In genomic region chr8:77169320-77169719, GRCm38 (mm10) we compare ENCODE assay signal across 28 mouse cellular contexts.
DNase-seq lines count a peak whose midpoint lies in the region; ATAC-seq and TF ChIP-seq lines count a peak whose summit lies in the region.
"Had no signal": no experiment of that assay in that cellular context is flagged by ENCODE, and none has a peak within 500 bp of the region (broad histone marks: within the 10 kb centered on the region; RNA-seq: fewer than 3 reads in every experiment).

No protein-coding gene starts in this region.

- no peak overlapping the region for H3K4me2 ChIP-seq in hindbrain, embryonic 14.5 days (replicated peaks)
- H3K4me2 ChIP-seq in hindbrain, embryonic 11.5 days (replicated peaks; ENCODE audit: low read depth, low read length), result no peak overlapping the region
- no peak overlapping the region for H3K4me2 ChIP-seq in kidney, postnatal 0 days (ENCODE audit: low read length)
- no peak overlapping the region for H3K4me2 ChIP-seq in intestine, embryonic 16.5 days (ENCODE audit: low read depth, low read length)
- no peak overlapping the region for H3K4me2 ChIP-seq in stomach, embryonic 16.5 days (ENCODE audit: low read depth, low read length)
- H3K4me2 ChIP-seq: embryonic facial prominence, embryonic 15.5 days; forebrain, embryonic 13.5 days; heart, embryonic 13.5 days; limb, embryonic 15.5 days; liver, embryonic 13.5 days had no signal

- no peaks in the 10 kb centered on the region for H3K9me3 ChIP-seq in hindbrain, embryonic 14.5 days (ENCODE audit: control insufficient read depth, low read length)
- H3K9me3 ChIP-seq in hindbrain, embryonic 11.5 days (ENCODE audit: control insufficient read depth, low read length), result no peaks in the 10 kb centered on the region
- H3K9me3 ChIP-seq in kidney, postnatal 0 days (replicated peaks; ENCODE audit: low read length), result no peaks in the 10 kb centered on the region
- H3K9me3 ChIP-seq in intestine, embryonic 16.5 days (ENCODE audit: control insufficient read depth, low read length), result no peaks in the 10 kb centered on the region
- no peaks in the 10 kb centered on the region for H3K9me3 ChIP-seq in stomach, embryonic 16.5 days (replicated peaks; ENCODE audit: control insufficient read depth, low read length)
- H3K9me3 ChIP-seq: embryonic facial prominence, embryonic 10.5 days; embryonic facial prominence, embryonic 15.5 days; forebrain, embryonic 13.5 days; heart, embryonic 13.5 days; limb, embryonic 10.5 days; limb, embryonic 15.5 days; liver, embryonic 13.5 days had no signal

- no peak for DNase-seq in hindbrain, embryonic 14.5 days (ENCODE audit: low spot score)
- DNase-seq in hindbrain, embryonic 11.5 days (ENCODE audit: low spot score), result no peak
- DNase-seq in kidney, postnatal 0 days (ENCODE audit: low spot score), result no peak
- no peak for DNase-seq in kidney, postnatal 10 days
- no peak for DNase-seq in adrenal gland, postnatal 10 days
- DNase-seq: adrenal gland, adult 8-10 months; cerebellum, adult 8-10 months; cerebellum, postnatal 25 days; gastrocnemius, postnatal 10 days; heart, postnatal 10 days; layer of hippocampus, postnatal 36 days; liver, embryonic 13.5 days; lung, adult 18-20 months; lung, postnatal 10 days; midbrain, embryonic 14.5 days; right cerebral cortex, postnatal 14 days; thymus, postnatal 4 days had no signal

- no peak for TF ChIP-seq CTCF in kidney, postnatal 0 days (IDR thresholded peaks at IDR 0.05; ENCODE audit: low read depth)

- no peak overlapping the region for H3K27ac ChIP-seq in hindbrain, embryonic 14.5 days
- no peak overlapping the region for H3K27ac ChIP-seq in hindbrain, embryonic 11.5 days (ENCODE audit: low read depth, low read length)
- no peak overlapping the region for H3K27ac ChIP-seq in kidney, postnatal 0 days
- peak overlapping the region; percentile 57 for H3K27ac ChIP-seq in intestine, embryonic 16.5 days (ENCODE audit: low read length)
- H3K27ac ChIP-seq in stomach, embryonic 16.5 days (ENCODE audit: low read length), result peak overlapping the region; percentile 33; the same call in 1 of the 2 replicates
- H3K27ac ChIP-seq: embryonic facial prominence, embryonic 10.5 days; embryonic facial prominence, embryonic 15.5 days; forebrain, embryonic 13.5 days; heart, embryonic 13.5 days; limb, embryonic 10.5 days; limb, embryonic 15.5 days; liver, embryonic 13.5 days had no signal

- H3K27me3 ChIP-seq in hindbrain, embryonic 14.5 days (ENCODE audit: control insufficient read depth, insufficient read depth, low read length), result no peaks in the 10 kb centered on the region
- no peaks in the 10 kb centered on the region for H3K27me3 ChIP-seq in hindbrain, embryonic 11.5 days (ENCODE audit: control insufficient read depth, insufficient read depth, low read length)
- H3K27me3 ChIP-seq in kidney, postnatal 0 days (ENCODE audit: insufficient read depth, low read length), result no peaks in the 10 kb centered on the region
- no peaks in the 10 kb centered on the region for H3K27me3 ChIP-seq in intestine, embryonic 16.5 days (replicated peaks; ENCODE audit: control insufficient read depth, insufficient read depth, low read length)
- no peaks in the 10 kb centered on the region for H3K27me3 ChIP-seq in stomach, embryonic 16.5 days (ENCODE audit: control insufficient read depth, insufficient read depth, low read length)
- H3K27me3 ChIP-seq: CH12.LX; embryonic facial prominence, embryonic 15.5 days; forebrain, embryonic 13.5 days; heart, embryonic 13.5 days; limb, embryonic 15.5 days; liver, embryonic 13.5 days had no signal

- no peak overlapping the region for H3K4me3 ChIP-seq in hindbrain, embryonic 14.5 days (replicated peaks; ENCODE audit: low read length)
- H3K4me3 ChIP-seq in hindbrain, embryonic 11.5 days (ENCODE audit: low read depth, low read length), result no peak overlapping the region
- no peak overlapping the region for H3K4me3 ChIP-seq in kidney, postnatal 0 days (replicated peaks; ENCODE audit: low read depth, low read length)
- H3K4me3 ChIP-seq in intestine, embryonic 16.5 days (ENCODE audit: low read length), result no peak overlapping the region
- no peak overlapping the region for H3K4me3 ChIP-seq in stomach, embryonic 16.5 days (replicated peaks; ENCODE audit: low read length)
- H3K4me3 ChIP-seq: embryonic facial prominence, embryonic 10.5 days; embryonic facial prominence, embryonic 15.5 days; forebrain, embryonic 13.5 days; heart, embryonic 13.5 days; limb, embryonic 10.5 days; limb, embryonic 15.5 days; liver, embryonic 13.5 days had no signal

- WGBS in hindbrain, embryonic 14.5 days, result 97% methylated on average over 6 of the region's 6 CpGs
- WGBS in hindbrain, embryonic 11.5 days, result 96% methylated on average over 6 of the region's 6 CpGs
- 85% methylated on average over 6 of the region's 6 CpGs for WGBS in kidney, postnatal 0 days
- WGBS in intestine, embryonic 16.5 days, result 53% methylated on average over 6 of the region's 6 CpGs
- 70% methylated on average over 6 of the region's 6 CpGs for WGBS in stomach, embryonic 16.5 days

- no peak overlapping the region for H3K9ac ChIP-seq in hindbrain, embryonic 14.5 days
- no peak overlapping the region for H3K9ac ChIP-seq in hindbrain, embryonic 11.5 days (ENCODE audit: low read depth, low read length)
- H3K9ac ChIP-seq in kidney, postnatal 0 days (ENCODE audit: low read depth, low read length), result no peak overlapping the region
- H3K9ac ChIP-seq in intestine, embryonic 16.5 days (ENCODE audit: low read depth, low read length), result no peak overlapping the region
- H3K9ac ChIP-seq in stomach, embryonic 16.5 days (ENCODE audit: low read length), result no peak overlapping the region
- H3K9ac ChIP-seq: embryonic facial prominence, embryonic 15.5 days; forebrain, embryonic 13.5 days; heart, embryonic 13.5 days; limb, embryonic 15.5 days; liver, embryonic 13.5 days had no signal

- ATAC-seq in hindbrain, embryonic 14.5 days (ENCODE audit: low FRiP score), result 0 out of 2 replicates have a peak, but pooled peaks have one; percentile 14
- ATAC-seq in hindbrain, embryonic 11.5 days (ENCODE audit: low FRiP score), result no peak
- 0 out of 2 replicates have a peak, but pooled peaks have one; percentile 36 for ATAC-seq in kidney, postnatal 0 days (replicated peaks; ENCODE audit: low FRiP score, low read depth)
- peak; percentile 63 for ATAC-seq in intestine, embryonic 16.5 days
- no peak for ATAC-seq in stomach, embryonic 16.5 days (ENCODE audit: insufficient read depth, low FRiP score)
- ATAC-seq: activated CD4-positive, CD25-positive, alpha-beta regulatory T cell, adult 4 months; forebrain, embryonic 13.5 days; hindbrain, embryonic 16.5 days had no signal

- no peaks in the 10 kb centered on the region for H3K4me1 ChIP-seq in hindbrain, embryonic 14.5 days (replicated peaks; ENCODE audit: control insufficient read depth, insufficient read depth, low read length)
- no peaks in the 10 kb centered on the region for H3K4me1 ChIP-seq in hindbrain, embryonic 11.5 days (replicated peaks; ENCODE audit: control insufficient read depth, insufficient read depth, low read length)
- H3K4me1 ChIP-seq in kidney, postnatal 0 days (replicated peaks; ENCODE audit: insufficient read depth, low read length), result no peaks in the 10 kb centered on the region
- H3K4me1 ChIP-seq in intestine, embryonic 16.5 days (ENCODE audit: control insufficient read depth, insufficient read depth, low read length), result peaks cover 4% of the 10 kb centered on the region; the same call in 1 of the 2 replicates
- H3K4me1 ChIP-seq in stomach, embryonic 16.5 days (ENCODE audit: control insufficient read depth, insufficient read depth, low read length), result no peaks in the 10 kb centered on the region
- H3K4me1 ChIP-seq: embryonic facial prominence, embryonic 15.5 days; forebrain, embryonic 13.5 days; limb, embryonic 10.5 days; limb, embryonic 15.5 days; liver, embryonic 13.5 days had no signal

- H3K36me3 ChIP-seq in hindbrain, embryonic 14.5 days (replicated peaks; ENCODE audit: control insufficient read depth, insufficient read depth), result no peaks in the 10 kb centered on the region
- no peaks in the 10 kb centered on the region for H3K36me3 ChIP-seq in hindbrain, embryonic 11.5 days (ENCODE audit: control insufficient read depth, insufficient read depth, low read length)
- no peaks in the 10 kb centered on the region for H3K36me3 ChIP-seq in kidney, postnatal 0 days (ENCODE audit: insufficient read depth, low read length)
- no peaks in the 10 kb centered on the region for H3K36me3 ChIP-seq in intestine, embryonic 16.5 days (ENCODE audit: control insufficient read depth, insufficient read depth, low read length)
- no peaks in the 10 kb centered on the region for H3K36me3 ChIP-seq in stomach, embryonic 16.5 days (ENCODE audit: control insufficient read depth, insufficient read depth, low read length)
- H3K36me3 ChIP-seq: embryonic facial prominence, embryonic 10.5 days; embryonic facial prominence, embryonic 15.5 days; heart, embryonic 13.5 days; limb, embryonic 10.5 days; limb, embryonic 15.5 days; liver, embryonic 13.5 days had no signal

Comparison
In these comparisons a context has a peak if more than half of its experiments do, and no peak if none do; other contexts are left out.
1. ATAC-seq: peak in hindbrain, embryonic 14.5 days (single experiment), kidney, postnatal 0 days (single experiment) and intestine, embryonic 16.5 days (single experiment); none in hindbrain, embryonic 11.5 days (single experiment) and stomach, embryonic 16.5 days (single experiment).
2. H3K27ac ChIP-seq: peak in intestine, embryonic 16.5 days (single experiment) and stomach, embryonic 16.5 days (single experiment); none in hindbrain, embryonic 14.5 days (single experiment), hindbrain, embryonic 11.5 days (single experiment) and kidney, postnatal 0 days (single experiment).